Mouse (Mus musculus) common myeloid progenitor, adult 5-6 weeks (primary cell): ENCODE data around the gene Arxes1. TPM values are rescaled to one million over a fixed set of nuclear protein-coding genes. Genes with fewer than 3 reads are reported as not detected.
"Not testable (repeated sequence)": the region's sequence is repeated elsewhere in the genome, so short reads cannot be mapped to it uniquely, and the experiment has no call there.

Experiments
- ATAC-seq: replicated peaks from 2 replicates; pipeline ENCODE4 v1.8.0; 2016; ENCODE audit warnings: low read depth, mild to moderate bottlenecking, moderate TSS enrichment, inconsistent platforms; ENCODE audit not compliant: poor library complexity, severe bottlenecking
- total RNA-seq: library from RNA; stranded (forward); fragments of 200-1000, 187-1606 nt; gene quantifications from 2 replicates; pipeline ENCODE4 v1.2.3, GENCODE M21; 2017

Gene Arxes1
- 2.3 TPM in 1 of 2 replicates, not detected in the other for total RNA-seq

DNA sequence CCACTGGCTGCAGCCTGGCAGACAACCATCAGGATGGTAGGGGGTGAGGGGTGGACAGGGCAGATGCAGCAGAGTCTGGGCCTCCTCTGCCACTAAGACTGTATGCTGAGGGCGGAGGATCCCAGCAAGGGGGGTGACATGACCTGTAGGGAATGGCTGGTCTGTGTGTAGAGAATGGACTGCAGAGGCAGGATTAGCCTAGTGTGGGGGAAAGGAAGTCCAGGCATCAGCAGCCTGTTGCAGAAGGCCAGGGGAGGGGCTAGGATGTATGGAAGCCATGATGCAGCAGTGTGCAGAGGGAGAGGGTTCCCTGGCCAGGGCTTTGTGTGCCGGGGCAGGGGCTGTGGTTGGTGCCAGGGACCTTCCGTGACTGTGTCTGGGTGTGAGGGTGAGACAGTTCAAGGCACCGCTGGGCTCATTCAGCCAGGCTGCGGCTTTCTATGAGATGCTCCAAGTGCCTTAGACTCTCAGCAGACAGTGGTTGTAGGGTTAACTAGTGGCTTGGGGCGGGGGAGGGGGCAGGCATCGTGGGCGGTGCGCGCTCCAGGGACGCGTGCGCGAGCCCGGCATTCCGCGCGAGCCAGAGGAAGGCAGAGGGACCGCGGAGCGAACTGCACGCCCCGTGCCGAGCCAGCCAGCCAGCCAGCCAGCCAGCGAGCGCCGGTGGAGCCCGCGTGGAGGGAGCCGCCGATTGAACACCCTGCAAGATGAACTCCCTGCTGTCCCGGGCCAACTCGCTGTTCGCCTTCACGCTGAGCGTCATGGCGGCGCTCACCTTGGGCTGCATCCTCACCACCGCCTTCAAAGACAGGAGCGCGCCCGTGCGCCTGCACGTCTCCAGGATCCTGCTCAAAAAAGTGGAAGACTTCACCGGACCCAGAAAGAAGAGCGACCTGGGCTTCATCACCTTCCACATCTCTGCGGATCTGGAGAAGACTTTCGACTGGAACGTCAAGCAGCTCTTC, at the start of gene Arxes1:
Arxes1 (plus strand) TSS at position 569 of the 965 bp plus-strand sequence.
- ATAC-seq, result peak; percentile 78

DNA sequence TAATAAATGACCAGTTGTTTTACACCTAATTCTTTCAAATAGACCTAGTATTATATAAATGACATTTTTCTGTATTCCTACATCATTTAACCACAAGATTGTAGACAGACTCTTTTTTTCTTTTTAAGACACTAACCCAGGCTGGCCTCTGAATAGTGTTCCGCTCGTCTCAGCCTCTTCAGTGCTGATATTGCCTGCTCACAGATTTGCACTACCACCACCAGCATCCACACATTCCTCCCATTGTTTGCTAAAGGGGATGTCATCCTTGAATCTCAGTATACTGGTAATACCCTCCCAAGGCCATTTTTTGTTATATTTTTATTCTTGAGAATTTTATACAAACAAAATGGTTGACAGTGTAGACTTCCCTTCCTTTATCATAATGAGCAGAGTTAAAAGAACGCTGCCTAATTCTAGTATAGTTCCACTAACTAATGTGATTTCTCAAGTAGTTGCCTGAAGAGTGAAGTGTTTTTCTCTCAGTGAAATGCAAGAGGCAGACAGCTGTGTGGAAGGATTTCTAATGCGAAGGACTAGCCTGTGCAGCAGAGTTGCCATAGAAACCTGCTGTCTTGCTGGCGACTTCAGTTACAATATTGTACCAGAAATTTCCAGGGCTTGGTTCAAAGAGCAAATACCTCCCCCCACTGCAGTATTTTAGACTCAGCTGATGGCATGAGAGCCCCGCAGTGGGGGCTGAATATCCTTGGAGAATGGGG, 48.5 kb upstream of the Arxes1 start:
- ATAC-seq, result no peak

DNA sequence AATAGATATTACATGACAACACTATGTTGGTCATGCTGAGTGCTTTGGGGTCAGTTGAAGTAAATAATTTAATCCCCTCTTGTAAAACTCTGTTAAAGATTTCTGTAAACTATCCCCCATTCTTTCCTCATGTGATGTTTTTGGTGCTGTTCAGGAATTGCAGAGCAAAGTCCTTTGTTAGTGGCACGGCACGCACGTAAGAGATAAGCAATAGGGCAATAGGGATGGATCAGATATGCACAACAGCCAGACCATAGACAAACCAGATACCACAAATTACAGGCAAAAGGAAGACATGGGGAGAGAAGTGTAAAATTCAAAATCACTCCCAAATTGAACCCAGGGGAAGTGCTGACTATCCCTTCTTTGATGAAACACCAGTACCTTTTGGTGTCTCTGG, 46.9 kb upstream of the Arxes1 start:
- ATAC-seq, result no peak

DNA sequence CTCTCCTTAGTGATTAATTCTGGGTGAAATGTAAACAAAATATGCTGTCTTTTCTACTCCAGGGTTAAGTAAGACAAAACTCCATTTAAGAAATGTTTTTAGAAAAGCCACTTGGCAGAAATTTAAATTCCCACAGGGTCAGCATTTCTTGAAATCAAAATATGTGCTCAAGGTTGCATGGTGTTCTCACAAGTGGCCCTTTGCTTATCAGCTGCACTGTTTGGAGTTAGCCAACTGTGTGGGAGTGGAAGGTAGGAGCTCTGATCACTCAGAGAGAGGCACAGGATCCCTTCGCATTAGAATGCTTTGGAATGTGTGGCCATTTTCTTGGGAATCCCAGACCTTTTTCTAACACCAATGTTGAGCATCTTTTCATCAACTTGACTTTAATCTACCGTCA, 42.5 kb upstream of the Arxes1 start:
- ATAC-seq, result no peak

DNA sequence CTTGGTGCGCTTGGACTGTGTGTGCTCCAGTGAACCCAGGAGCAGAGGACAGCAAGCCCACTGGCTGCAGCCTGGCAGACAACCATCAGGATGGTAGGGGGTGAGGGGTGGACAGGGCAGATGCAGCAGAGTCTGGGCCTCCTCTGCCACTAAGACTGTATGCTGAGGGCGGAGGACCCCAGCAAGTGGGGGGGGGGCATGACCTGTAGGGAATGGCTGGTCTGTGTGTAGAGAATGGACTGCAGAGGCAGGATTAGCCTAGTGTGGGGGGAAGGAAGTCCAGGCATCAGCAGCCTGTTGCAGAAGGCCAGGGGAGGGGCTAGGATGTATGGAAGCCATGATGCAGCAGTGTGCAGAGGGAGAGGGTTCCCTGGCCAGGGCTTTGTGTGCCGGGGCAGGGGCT, 40.0 kb upstream of the Arxes1 start:
- ATAC-seq, result peak; percentile 77

DNA sequence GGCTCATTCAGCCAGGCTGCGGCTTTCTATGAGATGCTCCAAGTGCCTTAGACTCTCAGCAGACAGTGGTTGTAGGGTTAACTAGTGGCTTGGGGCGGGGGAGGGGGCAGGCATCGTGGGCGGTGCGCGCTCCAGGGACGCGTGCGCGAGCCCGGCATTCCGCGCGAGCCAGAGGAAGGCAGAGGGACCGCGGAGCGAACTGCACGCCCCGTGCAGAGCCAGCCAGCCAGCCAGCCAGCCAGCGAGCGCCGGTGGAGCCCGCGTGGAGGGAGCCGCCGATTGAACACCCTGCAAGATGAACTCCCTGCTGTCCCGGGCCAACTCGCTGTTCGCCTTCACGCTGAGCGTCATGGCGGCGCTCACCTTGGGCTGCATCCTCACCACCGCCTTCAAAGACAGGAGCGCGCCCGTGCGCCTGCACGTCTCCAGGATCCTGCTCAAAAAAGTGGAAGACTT, 39.5 kb upstream of the Arxes1 start, which contains the start of gene Arxes2:
Arxes2 (plus strand) TSS at position 161 of the 456 bp plus-strand sequence.
- ATAC-seq, result peak; percentile 63

DNA sequence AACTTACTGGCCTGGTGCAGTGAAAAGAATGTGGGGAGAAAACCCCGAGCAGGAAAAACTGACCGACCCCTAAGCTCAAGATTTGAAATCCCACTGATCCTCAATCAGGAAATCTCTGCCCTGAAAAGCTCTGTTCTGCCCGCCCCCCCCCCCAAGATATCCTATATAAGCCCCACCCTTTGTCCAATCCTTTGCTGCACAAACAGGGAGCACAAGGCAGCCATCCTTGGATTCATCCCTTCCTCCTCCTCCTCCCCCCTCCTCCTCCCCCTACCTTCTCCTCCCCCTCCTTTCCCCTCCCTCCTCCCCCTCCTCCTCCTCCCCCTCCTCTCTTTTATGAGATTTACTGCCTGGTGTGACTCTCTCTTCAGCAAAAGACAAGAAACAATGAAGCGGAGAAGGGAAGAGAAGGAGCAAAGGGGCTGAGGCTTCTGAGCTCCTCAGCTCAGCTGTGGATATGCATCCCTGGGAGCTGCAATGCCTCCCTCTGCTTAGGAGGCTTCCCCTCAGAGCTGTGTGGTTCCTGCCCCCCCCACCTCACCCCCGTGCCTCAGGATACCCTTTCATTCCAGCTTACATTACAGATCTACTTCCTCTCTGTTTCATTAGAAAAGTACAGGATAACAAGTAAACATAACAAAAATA, 25.8 kb upstream of the Arxes1 start:
- ATAC-seq, result no peak

DNA sequence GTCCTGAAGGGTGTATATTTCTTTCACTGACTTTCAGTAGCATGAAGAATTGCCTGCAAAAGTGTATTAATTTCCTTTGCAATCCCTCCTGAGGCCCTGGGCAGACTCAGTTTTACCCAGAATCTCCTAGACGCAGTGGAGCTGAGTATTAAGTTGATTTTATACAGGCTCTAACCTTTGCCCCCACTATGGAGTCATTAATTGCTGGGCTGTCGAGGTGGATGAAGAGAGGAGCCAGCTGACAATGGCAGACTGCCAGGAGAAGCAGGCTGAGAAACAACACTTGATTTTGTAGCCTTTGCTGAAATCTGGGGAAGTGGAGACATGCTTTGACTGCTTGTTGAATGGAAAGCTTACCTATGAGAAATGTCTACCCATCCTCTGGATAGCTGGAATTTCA, 18.8 kb upstream of the Arxes1 start:
- no peak for ATAC-seq

DNA sequence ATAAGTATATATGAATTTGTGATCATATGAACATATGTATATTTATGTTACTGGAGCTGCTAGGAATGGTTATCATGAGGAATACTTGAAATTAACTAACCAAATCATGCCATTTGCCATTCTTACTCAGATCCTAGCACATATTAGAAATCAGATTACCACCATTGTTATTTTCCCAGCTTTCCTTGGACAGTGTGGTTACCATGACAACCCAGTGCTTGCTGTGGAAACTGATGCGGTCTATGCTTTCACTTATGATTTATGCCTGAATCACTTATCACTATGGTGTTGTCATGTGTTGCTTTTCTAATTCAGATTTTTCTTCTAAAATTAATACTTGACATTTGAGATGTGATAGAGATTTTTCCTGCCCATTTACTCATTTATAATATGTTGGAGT, 2.8 kb upstream of the Arxes1 start:
- ATAC-seq, result no peak

DNA sequence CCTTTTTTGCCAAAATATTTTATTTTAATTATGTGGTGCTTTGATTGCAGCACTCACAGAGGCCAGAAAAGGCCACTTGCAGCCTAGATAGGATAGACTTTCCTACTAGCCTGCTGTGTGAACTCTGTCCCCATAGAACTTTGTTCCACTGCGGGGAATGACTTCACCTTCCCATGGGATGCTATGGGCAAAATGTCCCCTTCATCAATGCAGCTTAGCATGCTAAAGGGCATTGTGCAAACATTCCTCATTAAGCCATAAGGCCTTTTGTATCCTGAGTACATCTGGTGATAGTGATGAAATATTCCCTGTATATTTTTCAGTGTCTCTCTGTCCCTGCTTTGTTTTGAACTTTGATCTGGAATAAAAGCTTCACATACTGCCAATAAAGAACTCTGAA, 10.6 kb downstream of the Arxes1 start:
- no peak for ATAC-seq

DNA sequence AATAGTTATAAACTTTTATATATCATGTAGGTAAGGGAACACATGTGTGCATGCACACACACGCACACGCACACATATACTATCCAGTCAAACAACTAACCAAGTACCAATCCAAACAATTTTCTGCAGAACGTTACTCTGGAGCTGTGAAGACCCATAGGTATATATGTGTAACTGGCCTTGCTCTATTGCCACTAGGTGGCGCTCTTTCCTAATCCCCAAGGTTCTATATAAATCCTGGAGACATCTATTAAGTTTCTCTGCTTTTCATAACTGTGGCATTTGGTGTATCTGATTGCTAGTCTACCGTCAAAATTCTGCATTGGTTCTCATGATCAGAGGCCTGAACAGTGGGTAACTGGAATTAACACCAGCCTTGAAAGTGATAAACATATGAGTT, 14.4 kb downstream of the Arxes1 start:
- ATAC-seq, result peak; percentile 74

DNA sequence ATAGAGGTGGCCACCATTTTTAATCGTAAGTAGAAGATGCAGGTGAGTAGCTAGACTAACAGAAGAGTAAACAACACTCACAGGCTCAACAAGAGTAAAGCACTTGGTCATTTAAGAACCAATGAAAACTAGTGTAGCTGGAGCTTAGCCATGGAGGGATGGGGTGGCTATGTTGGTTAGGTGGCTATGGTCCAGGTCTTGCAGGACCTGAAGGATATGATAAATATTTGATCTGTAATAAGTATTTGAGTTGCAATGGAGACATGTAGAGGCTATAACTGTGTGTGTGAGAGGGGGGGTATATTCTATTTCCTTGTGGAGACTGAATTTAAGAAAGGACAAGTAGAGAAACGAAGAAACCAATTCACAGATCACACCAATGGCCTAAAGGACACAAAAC, 18.1 kb downstream of the Arxes1 start:
- ATAC-seq, result no peak

DNA sequence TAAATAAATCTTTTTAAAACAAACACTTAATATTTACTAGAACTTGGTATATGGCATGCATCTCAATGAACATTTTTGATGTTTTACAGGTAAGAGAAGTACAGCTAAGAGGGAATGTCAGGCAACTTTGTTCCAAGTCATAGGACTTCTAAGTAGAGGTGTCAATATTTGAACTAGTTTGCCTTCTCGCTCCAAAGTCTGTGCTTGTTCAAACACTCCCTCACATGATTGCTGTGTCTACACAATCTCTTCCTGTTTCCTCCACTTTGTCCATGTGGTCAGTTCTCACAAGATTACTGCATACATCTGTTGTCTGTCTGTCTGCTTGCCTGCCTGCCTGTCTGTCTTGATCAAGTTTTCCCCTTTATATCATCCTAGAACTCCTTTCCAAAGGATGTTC, 27.5 kb downstream of the Arxes1 start:
- no peak for ATAC-seq

DNA sequence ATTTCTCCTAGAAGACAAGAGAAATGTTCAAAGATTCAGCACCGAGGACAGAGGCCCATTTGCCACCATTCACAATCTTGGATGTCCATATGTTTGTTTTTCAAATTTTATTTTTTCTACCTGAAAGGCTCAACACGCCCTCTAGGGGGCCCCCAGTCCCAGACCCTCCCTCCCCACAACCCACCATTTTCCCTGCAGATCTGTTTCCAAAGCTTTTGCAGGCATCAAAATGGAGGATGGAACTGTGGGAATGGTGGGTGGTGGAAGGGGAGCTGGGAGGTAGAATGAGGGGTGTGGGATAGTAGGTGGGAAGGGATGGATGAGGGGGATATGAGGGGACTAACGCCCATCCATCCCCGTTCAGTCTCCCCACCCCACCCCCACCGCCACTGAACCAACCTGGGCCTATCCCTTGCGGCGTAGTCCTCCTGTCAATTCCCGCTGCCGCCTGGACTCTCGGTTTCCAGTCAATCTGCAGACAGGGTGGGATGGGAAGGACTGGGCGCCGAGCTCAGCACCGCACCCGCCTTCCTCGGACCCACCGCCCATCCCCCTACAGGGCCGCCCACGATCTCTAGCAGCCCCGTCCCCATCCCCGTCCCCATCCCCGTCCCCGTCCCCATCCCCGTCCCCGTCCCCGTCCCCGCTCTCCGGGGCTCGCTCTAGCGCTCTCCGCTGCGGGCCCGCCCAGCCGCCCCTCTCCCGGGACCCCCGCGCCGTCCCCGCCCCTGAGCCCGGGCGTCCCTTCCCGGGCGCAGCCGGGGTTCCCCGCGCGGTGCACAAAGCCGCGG, 34.2 kb downstream of the Arxes1 start:
- ATAC-seq, result not testable (repeated sequence)

DNA sequence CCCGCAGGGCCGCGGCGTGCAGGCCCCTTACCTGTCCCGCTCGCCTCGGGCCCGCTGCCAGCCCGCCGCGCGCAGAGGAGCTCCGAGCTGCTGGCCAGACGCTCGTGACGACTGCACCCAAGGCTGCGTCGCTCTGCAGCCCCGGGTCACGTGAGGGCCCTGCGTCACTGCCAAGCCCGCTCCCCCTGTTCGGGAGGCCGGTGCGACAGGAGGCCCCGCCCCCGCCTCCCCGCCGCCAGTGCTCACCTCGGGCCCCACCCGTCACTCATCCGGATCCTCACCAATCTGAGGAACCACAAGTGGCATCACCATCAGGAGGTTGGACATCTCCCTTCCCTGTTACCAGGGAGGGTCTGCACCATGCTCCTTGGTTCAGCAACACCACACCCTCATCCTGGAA, 34.9 kb downstream of the Arxes1 start, which contains the start of gene Bex2:
Bex2 (minus strand) TSS at position 217 of the 400 bp plus-strand sequence.
- peak; percentile 98 for ATAC-seq

Other genes with a start within 250 kb of the Arxes1 start
- 32.7 and 45.9 TPM in 2 replicates for gene Bhlhb9, start 235.8 kb upstream of the Arxes1 start, total RNA-seq
- 2.0 and 2.3 TPM in 2 replicates for gene Gprasp2, start 194.3 kb upstream of the Arxes1 start, total RNA-seq
- gene Arxes2, start 39.5 kb upstream of the Arxes1 start, total RNA-seq, result 3.2 TPM in 1 of 2 replicates, not detected in the other
- not detected in 2 replicates for gene Bex2, start 34.9 kb downstream of the Arxes1 start, total RNA-seq
- gene Nxf3, start 51.9 kb downstream of the Arxes1 start, total RNA-seq, result not detected in 2 replicates
- gene Bex4, start 105.6 kb downstream of the Arxes1 start, total RNA-seq, result 25.8 and 39.1 TPM in 2 replicates
- 83.7 and 101 TPM in 2 replicates for gene Tceal8, start 139.0 kb downstream of the Arxes1 start, total RNA-seq
- gene Tceal5, start 170.5 kb downstream of the Arxes1 start, total RNA-seq, result 0.97 TPM in 1 of 2 replicates, not detected in the other
- not detected in 2 replicates for gene Tceal7, start 181.4 kb downstream of the Arxes1 start, total RNA-seq
- gene Bex1, start 182.1 kb downstream of the Arxes1 start, total RNA-seq, result 10.5 and 12.3 TPM in 2 replicates
- 264 and 277 TPM in 2 replicates for gene Tceal9, start 211.7 kb downstream of the Arxes1 start, total RNA-seq
- 127 and 175 TPM in 2 replicates for gene Bex3, start 236.9 kb downstream of the Arxes1 start, total RNA-seq